Comparison of ENCODE assay signal across 15 mouse cellular contexts in the genomic region with DNA sequence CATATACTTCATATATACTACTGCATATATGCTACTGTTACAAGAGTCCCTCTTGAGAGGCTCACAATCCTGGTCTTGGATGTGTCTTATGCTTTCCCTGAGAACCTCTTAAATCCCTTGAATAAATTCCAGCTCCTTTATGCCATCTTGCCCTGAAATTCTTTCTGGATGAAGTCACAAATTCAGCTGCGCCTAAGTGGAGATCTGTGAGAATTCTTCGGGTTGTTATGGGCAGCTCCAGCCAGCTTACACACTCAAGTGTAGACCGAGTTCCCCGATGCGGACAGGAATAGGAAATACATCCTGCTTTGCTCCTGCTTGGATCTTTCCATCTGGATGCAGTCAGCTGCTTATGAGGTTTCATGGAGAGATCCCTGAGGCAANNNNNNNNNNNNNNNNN. TPM values are rescaled to one million over a fixed set of nuclear protein-coding genes. Genes with fewer than 3 reads are reported as not detected.
DNase-seq lines count a peak whose midpoint lies in the region; ATAC-seq and TF ChIP-seq lines count a peak whose summit lies in the region.
"Had no signal": no experiment of that assay in that cellular context is flagged by ENCODE, and none has a peak within 500 bp of the region (broad histone marks: within the 10 kb centered on the region; RNA-seq: fewer than 3 reads in every experiment).

No protein-coding gene starts in this region.

- no peaks in the 10 kb centered on the region for H3K4me1 ChIP-seq in kidney, adult 2 months (ENCODE audit: control insufficient read depth, insufficient read depth, low read length)
- H3K4me1 ChIP-seq in embryonic facial prominence, embryonic 14.5 days (ENCODE audit: control insufficient read depth, insufficient read depth, low read length) = no peaks in the 10 kb centered on the region; the same call in 1 of the 2 replicates
- no peaks in the 10 kb centered on the region for H3K4me1 ChIP-seq in lung, postnatal 0 days (ENCODE audit: insufficient read depth, low read depth, low read length)
- H3K4me1 ChIP-seq: embryonic facial prominence, embryonic 12.5 days had no signal

- CTCF ChIA-PET in Patski (lab: Charles Lee) = interaction anchor here (1.2 kb wide), 1 partner anchor 46 kb away, joined by 3 read pairs; no protein-coding TSS in a partner anchor

- no peak for TF ChIP-seq CTCF in kidney, adult 2 months (conservative IDR thresholded peaks at IDR 0.05; ENCODE audit: insufficient read depth, insufficient read length, low read depth, low read length)
- TF ChIP-seq CTCF in Patski (IDR thresholded peaks at IDR 0.05) = no peak
- TF ChIP-seq CTCF in lung, postnatal 0 days (IDR thresholded peaks at IDR 0.05) = no peak

- H3K9ac ChIP-seq in embryonic facial prominence, embryonic 14.5 days (ENCODE audit: low read depth, low read length) = no peak overlapping the region
- no peak overlapping the region for H3K9ac ChIP-seq in lung, postnatal 0 days (replicated peaks; ENCODE audit: low read depth)
- H3K9ac ChIP-seq: embryonic facial prominence, embryonic 12.5 days; midbrain, embryonic 12.5 days had no signal

- peak; percentile 81 for TF ChIP-seq EP300 in lung, postnatal 0 days (IDR thresholded peaks at IDR 0.05)

- no peak overlapping the region for H3K4me3 ChIP-seq in kidney, adult 2 months (ENCODE audit: insufficient read depth, low read depth, low read length)
- no peak overlapping the region for H3K4me3 ChIP-seq in embryonic facial prominence, embryonic 14.5 days (ENCODE audit: low read depth, low read length)
- no peak overlapping the region for H3K4me3 ChIP-seq in lung, postnatal 0 days (ENCODE audit: low read depth, low read length)
- H3K4me3 ChIP-seq: embryonic facial prominence, embryonic 12.5 days; gastrocnemius, adult 2 months; midbrain, embryonic 12.5 days had no signal

- H3K9me3 ChIP-seq in embryonic facial prominence, embryonic 14.5 days (ENCODE audit: control insufficient read depth, low read length) = no peaks in the 10 kb centered on the region
- H3K9me3 ChIP-seq in lung, postnatal 0 days (ENCODE audit: low read length) = no peaks in the 10 kb centered on the region
- H3K9me3 ChIP-seq: embryonic facial prominence, embryonic 12.5 days; midbrain, embryonic 12.5 days had no signal

- ATAC-seq in Patski = peak; percentile 94
- ATAC-seq in embryonic facial prominence, embryonic 14.5 days (ENCODE audit: low read depth) = peak; percentile 68; the same call in 1 of the 2 replicates
- ATAC-seq in lung, postnatal 0 days = peak; percentile 87
- ATAC-seq: hindbrain, postnatal 0 days had no signal

- H3K36me3 ChIP-seq in kidney, adult 2 months (ENCODE audit: control insufficient read depth, insufficient read depth, low read length) = no peaks in the 10 kb centered on the region
- no peaks in the 10 kb centered on the region for H3K36me3 ChIP-seq in embryonic facial prominence, embryonic 14.5 days (ENCODE audit: control insufficient read depth, insufficient read depth, low read length)
- H3K36me3 ChIP-seq in lung, postnatal 0 days (ENCODE audit: insufficient read depth, low read length) = no peaks in the 10 kb centered on the region
- H3K36me3 ChIP-seq: embryonic facial prominence, embryonic 12.5 days; midbrain, embryonic 12.5 days had no signal

- peak; percentile 30 for DNase-seq in kidney, adult 2 months
- DNase-seq in kidney, postnatal 10 days = no peak
- peak; percentile 57 for DNase-seq in Patski (ENCODE audit: low read depth, low spot score)
- peak; percentile 70 for DNase-seq in embryonic facial prominence, embryonic 14.5 days (ENCODE audit: low spot score)
- peak; percentile 83 for DNase-seq in lung, postnatal 0 days (ENCODE audit: low spot score)
- DNase-seq in retina, postnatal 1 day = no peak
- DNase-seq in urinary bladder, adult 18-20 months (ENCODE audit: low spot score in 2 of 2) = no peak
- no peak for DNase-seq in ovary, postnatal 10 days (ENCODE audit: low spot score)
- DNase-seq: gastrocnemius, adult 2 months; layer of hippocampus, adult 9-11 months had no signal

- no peak overlapping the region for H3K27ac ChIP-seq in kidney, adult 2 months (ENCODE audit: insufficient read depth, low read depth, low read length)
- no peak overlapping the region; the same call in 1 of the 2 replicates for H3K27ac ChIP-seq in embryonic facial prominence, embryonic 14.5 days (replicated peaks; ENCODE audit: low read depth, low read length)
- no peak overlapping the region for H3K27ac ChIP-seq in lung, postnatal 0 days (ENCODE audit: low read length)
- H3K27ac ChIP-seq: embryonic facial prominence, embryonic 12.5 days; gastrocnemius, adult 2 months; hindbrain, postnatal 0 days; midbrain, embryonic 12.5 days had no signal

- 23% methylated on average over 5 of the region's 5 CpGs for whole genome bisulfite sequencing in kidney, adult 2 months
- WGBS in embryonic facial prominence, embryonic 14.5 days = 29% methylated on average over 5 of the region's 5 CpGs
- 21% methylated on average over 5 of the region's 5 CpGs for WGBS in lung, postnatal 0 days

- H3K4me2 ChIP-seq in embryonic facial prominence, embryonic 14.5 days (ENCODE audit: low read depth, low read length) = no peak overlapping the region
- H3K4me2 ChIP-seq in lung, postnatal 0 days (replicated peaks; ENCODE audit: low read depth, low read length) = no peak overlapping the region
- H3K4me2 ChIP-seq: embryonic facial prominence, embryonic 12.5 days; liver, embryonic 11.5 days; midbrain, embryonic 12.5 days had no signal

- in situ Hi-C loops in Patski (cut with MboI; ENCODE audit: low pct_unique_long_range_greater_than_20kb) = loop anchor here (5.0 kb wide), 1 partner anchor 97 kb away; no protein-coding TSS in a partner anchor

- no peak for TF ChIP-seq POLR2A in kidney, adult 2 months (IDR thresholded peaks at IDR 0.05; ENCODE audit: low read depth, low read length)

- no peaks in the 10 kb centered on the region for H3K27me3 ChIP-seq in kidney, adult 2 months (replicated peaks; ENCODE audit: control insufficient read depth, insufficient read depth, low read length)
- H3K27me3 ChIP-seq in Patski = no peaks in the 10 kb centered on the region
- H3K27me3 ChIP-seq in embryonic facial prominence, embryonic 14.5 days (replicated peaks; ENCODE audit: control insufficient read depth, insufficient read depth, low read length) = no peaks in the 10 kb centered on the region
- H3K27me3 ChIP-seq in lung, postnatal 0 days (replicated peaks; ENCODE audit: insufficient read depth, low read length) = no peaks in the 10 kb centered on the region

- POLR2A ChIA-PET in Patski (lab: Charles Lee) = no interaction called here

RNA-seq across cellular contexts. Expression of gene S100z, which starts 6.1 kb away (rescaled TPM):
- polyA plus RNA-seq in kidney, adult 2 months (2012; rRNA removed) = 0.80 TPM in 1 of 2 replicates, not detected in the other
- not detected for polyA plus RNA-seq in Patski (2021)
- polyA plus RNA-seq in embryonic facial prominence, embryonic 14.5 days (2014; fragmentation: Nextera tagmentation; extraction: Ambion mirVana) = 1.5 and 2.9 TPM in 2 replicates
- polyA plus RNA-seq in lung, postnatal 0 days (2015; fragmentation: Nextera tagmentation; extraction: Ambion mirVana) = not detected in 2 replicates
- polyA plus RNA-seq: heart, postnatal 0 days; hindbrain, postnatal 0 days; liver, embryonic 11.5 days; midbrain, embryonic 12.5 days had no signal

RNA-seq across cellular contexts. Expression of gene Crhbp, which starts 39.9 kb away (rescaled TPM):
- 0.05 TPM in 1 of 2 replicates, not detected in the other for polyA plus RNA-seq in kidney, adult 2 months (2012; rRNA removed)
- polyA plus RNA-seq in Patski (2021) = not detected
- polyA plus RNA-seq in embryonic facial prominence, embryonic 14.5 days (2014; fragmentation: Nextera tagmentation; extraction: Ambion mirVana) = 0.16 and 0.64 TPM in 2 replicates
- polyA plus RNA-seq in lung, postnatal 0 days (2015; fragmentation: Nextera tagmentation; extraction: Ambion mirVana) = not detected in 2 replicates
- polyA plus RNA-seq: heart, postnatal 0 days had no signal

RNA-seq across cellular contexts. Expression of gene F2rl1, which starts 40.4 kb away (rescaled TPM):
- polyA plus RNA-seq in kidney, adult 2 months (2012; rRNA removed) = 27.2 and 29.9 TPM in 2 replicates
- 34.4 TPM for polyA plus RNA-seq in Patski (2021)
- polyA plus RNA-seq in embryonic facial prominence, embryonic 14.5 days (2014; fragmentation: Nextera tagmentation; extraction: Ambion mirVana) = 4.4 and 5.5 TPM in 2 replicates
- 4.3 and 5.6 TPM in 2 replicates for polyA plus RNA-seq in lung, postnatal 0 days (2015; fragmentation: Nextera tagmentation; extraction: Ambion mirVana)
- polyA plus RNA-seq: hindbrain, postnatal 0 days had no signal

Comparison
In these comparisons a context has a peak if more than half of its experiments do, and no peak if none do; other contexts are left out.
1. DNase-seq: peak in kidney, adult 2 months (single experiment), Patski (single experiment), embryonic facial prominence, embryonic 14.5 days (single experiment) and lung, postnatal 0 days (single experiment); none in kidney, postnatal 10 days (single experiment), retina, postnatal 1 day (single experiment), urinary bladder, adult 18-20 months (0 of 2) and ovary, postnatal 10 days (single experiment).
2. Peak in every context shown above with its lines, with median percentiles within 50 percentile points of each other: ATAC-seq.